Mouse (Mus musculus) 416B (cell line): ENCODE measurements around the gene Zdhhc21.

Experiments
- DNase-seq: peaks from one replicate; pipeline ENCODE4 v3.0.0; 2011; ENCODE audit warnings: low read depth

Zdhhc21 gene

DNA sequence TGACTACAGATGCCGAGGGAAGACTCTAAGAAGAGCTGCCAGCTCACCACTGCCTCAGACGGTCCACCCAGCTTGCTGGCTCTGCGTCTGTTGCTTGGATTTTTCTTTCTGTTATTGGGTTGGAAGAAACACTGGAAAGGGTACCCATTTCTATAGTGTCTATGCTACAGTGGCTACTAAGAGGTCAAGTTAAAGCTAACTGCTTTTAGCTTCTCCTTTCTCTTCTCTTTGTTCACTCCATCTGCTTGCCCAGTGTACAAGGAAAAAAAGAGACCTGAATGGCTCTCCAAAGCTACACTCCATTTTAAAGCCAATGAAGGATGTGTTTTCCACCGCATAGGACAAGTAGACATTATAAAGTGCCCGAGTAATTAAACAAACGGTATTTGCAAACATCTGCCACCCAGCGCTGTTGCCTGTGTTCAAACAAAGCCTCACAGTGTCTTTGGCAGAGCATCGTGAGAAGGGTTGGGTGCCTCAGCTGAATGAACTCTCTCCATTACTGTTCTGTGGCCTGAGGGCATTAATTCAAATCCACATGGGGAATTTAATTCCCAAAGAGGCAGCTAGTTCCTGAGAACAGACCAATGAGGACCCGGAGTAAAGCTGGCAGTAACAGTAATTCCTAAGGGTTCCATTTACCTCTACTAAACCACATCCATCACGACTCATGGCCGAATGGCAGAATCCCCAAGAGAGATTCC is 94.1 kb downstream of the Zdhhc21 start:
- no peak for DNase-seq

DNA sequence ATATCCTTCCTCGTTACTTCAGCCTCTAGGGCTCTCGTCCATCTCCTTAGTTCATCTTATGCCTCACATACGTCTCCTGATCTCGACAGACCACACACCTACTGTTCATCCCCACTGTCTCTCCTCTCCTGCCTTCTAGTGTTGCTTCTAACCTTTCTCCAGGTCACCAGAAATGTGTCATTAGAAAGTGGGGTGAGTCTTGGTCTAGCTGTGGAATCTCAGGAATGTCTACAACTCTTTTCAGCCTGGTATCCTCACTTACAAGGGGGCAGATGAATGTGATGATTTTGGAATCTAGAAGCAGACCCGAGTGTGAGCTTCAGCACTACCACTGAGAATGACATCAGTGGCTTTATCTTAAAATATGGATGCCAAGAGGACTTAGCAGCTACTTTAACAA is 96.2 kb downstream of the Zdhhc21 start:
- no peak for DNase-seq

DNA sequence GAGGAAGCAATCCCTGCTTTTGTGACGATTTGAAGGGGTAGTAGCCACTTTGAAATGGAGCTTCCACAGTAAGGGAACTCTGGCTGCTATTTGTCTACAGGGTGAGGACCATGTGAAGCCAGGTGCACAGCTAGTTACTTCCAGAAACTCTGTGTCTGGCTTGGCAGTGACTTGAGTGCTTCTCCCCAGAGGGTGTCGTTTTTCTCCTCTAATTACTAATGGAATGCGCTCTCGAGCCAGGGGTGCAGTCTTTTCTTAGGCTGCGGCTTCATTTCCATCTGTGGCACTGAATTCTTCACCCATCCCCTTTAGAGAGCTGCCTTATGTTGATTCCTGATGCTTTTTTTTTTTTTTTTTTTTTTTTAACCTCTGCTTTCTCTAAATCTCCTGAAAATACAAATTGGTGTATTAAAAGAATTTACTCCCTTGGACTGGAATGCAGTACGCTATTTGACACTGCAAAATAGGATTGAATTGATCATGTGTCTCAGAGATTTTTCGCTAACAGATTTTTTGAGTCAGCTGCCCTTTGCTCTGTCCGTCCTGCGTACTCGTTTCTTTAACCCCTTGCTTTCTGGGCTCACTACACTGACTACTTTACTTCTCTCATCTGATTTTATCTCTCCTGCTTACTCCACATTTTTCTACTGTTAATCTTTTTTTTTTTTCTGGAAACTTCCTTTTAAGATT is 97.2 kb downstream of the Zdhhc21 start:
- DNase-seq, result no peak

DNA sequence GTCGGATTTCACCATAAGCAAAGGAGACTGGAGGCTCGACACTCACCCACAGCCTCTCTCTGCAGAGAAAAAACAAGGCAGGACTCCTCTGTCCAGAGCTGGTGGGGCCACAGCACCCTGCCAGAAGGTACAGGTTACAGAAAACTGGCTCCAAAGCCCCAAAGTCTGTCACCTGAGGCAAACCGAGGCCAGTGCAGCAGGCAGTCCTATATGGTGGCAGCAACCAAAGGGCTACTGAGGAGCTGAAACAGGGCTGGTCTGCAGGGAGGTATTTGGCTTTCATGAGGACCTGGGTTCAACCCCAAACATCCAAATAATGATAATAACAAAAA is 103.5 kb downstream of the Zdhhc21 start:
- DNase-seq, result no peak

DNA sequence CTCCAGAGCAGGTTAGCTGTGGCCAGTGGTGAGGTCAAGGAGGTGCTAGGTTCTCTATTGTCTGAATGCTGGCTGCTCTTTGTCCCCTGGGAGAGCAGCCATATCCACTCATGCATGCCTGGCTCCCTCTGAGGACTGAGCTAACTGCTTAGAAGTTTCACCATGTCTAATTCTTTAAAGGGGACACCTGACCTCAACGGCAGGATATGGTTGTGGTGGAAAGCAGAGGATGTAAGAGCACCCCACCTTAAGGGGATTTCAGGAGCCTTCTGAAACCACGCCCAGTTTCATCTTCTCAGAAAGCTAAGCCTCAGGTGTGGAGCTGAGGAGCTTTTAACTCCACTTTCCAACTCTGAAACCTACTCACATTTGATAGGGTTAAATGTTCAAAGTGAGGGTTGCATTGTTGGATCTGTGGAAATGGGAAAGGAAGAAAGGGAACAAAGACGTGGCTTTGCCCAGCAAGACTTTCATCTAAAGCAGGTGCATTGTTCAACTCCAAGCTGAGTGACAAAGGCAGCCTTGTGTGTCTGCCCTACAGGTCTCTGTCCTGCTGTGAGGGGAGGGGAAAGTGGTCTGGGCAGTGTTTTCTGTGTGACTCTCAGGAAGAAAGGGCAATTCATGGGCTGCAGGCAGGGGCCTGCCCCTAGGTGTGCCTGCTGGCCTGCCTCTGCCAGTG is 104.0 kb downstream of the Zdhhc21 start:
- no peak for DNase-seq
